Mouse (Mus musculus): ENCODE results near the gene Cltc.

- no peak for TF ChIP-seq POLR2A (IDR thresholded peaks at IDR 0.05; ENCODE audit: insufficient read depth, low read length)
- no peak for TF ChIP-seq CTCF (IDR thresholded peaks at IDR 0.05; ENCODE audit: low read depth, low read length)
Observed at GRCm38 (mm10) chr11:86725607-86726006, 31.8 kb downstream of the Cltc start.
